Mouse (Mus musculus) ES-Bruce4 (cell line): ENCODE measurements at regions not wholly inside any gene's neighbourhood (a gene's known extent, or its start where the extent isn't known, plus 50 kb on each side); places are given as distances from the start of the nearest gene placed in this dataset.

Source experiments
- H3K27ac ChIP-seq: 2 replicates; pipeline ENCODE4 v1.5.1; 2012; ENCODE audit warnings: low read length, inconsistent platforms; ENCODE audit not compliant: insufficient read depth
- H3K27me3 ChIP-seq: 2 replicates; pipeline ENCODE4 v1.6.1; 2012; ENCODE audit warnings: mild to moderate bottlenecking, low read length, inconsistent platforms; ENCODE audit not compliant: control insufficient read depth, poor library complexity, insufficient read depth, severe bottlenecking
- H3K36me3 ChIP-seq: 2 replicates; pipeline ENCODE4 v1.6.1; 2012; ENCODE audit warnings: inconsistent platforms, mild to moderate bottlenecking, low read length, moderate library complexity; ENCODE audit not compliant: control insufficient read depth, poor library complexity, insufficient read depth, severe bottlenecking
- H3K4me1 ChIP-seq: one replicate; pipeline ENCODE4 v1.8.1; 2011; ENCODE audit warnings: low read length; ENCODE audit not compliant: control insufficient read depth, insufficient read depth
- H3K4me3 ChIP-seq: 2 replicates; pipeline ENCODE4 v1.5.1; 2011; ENCODE audit warnings: low read depth, mild to moderate bottlenecking, low read length
- H3K9ac ChIP-seq: 2 replicates; pipeline ENCODE4 v1.6.1; 2012; ENCODE audit warnings: low read depth, mild to moderate bottlenecking, inconsistent platforms; ENCODE audit not compliant: poor library complexity, severe bottlenecking
- H3K9me3 ChIP-seq: replicated peaks from 2 replicates; pipeline ENCODE4 v1.6.1; 2012; ENCODE audit warnings: mild to moderate bottlenecking, low read length, inconsistent platforms; ENCODE audit not compliant: control insufficient read depth, poor library complexity, insufficient read depth, severe bottlenecking
- CTCF ChIP-seq: IDR thresholded peaks from one replicate; pipeline ENCODE4 v1.8.1; 2011; ENCODE audit warnings: low read depth, low read length
- EP300 ChIP-seq: IDR thresholded peaks from 2 replicates; pipeline ENCODE4 v1.6.1; 2011; ENCODE audit warnings: low read depth, low read length; ENCODE audit not compliant: insufficient read depth
- POLR2A ChIP-seq: IDR thresholded peaks from one replicate; pipeline ENCODE4 v1.8.1; 2011; ENCODE audit warnings: low read length; ENCODE audit not compliant: insufficient read depth

GRCm38 (mm10) chr14:17408343-17408742 is 251.7 kb upstream of the Thrb start:
- Histone ChIP-seq H3K27ac (no peak overlapping the region), H3K9ac (no peak overlapping the region), H3K4me1 (peaks cover 2% of the 10 kb centered on the region), H3K9me3 (no peaks in the 10 kb centered on the region), H3K27me3 (no peaks in the 10 kb centered on the region), H3K36me3 (no peaks in the 10 kb centered on the region), H3K4me3 (no peak overlapping the region)
- no peak for TF ChIP-seq POLR2A
- TF ChIP-seq EP300 = no peak
- TF ChIP-seq CTCF = no peak

GRCm38 (mm10) chr14:17408813-17409212 is 251.2 kb upstream of the Thrb start:
- H3K9ac ChIP-seq = no peak overlapping the region
- H3K9me3 ChIP-seq = no peaks in the 10 kb centered on the region
- no peak overlapping the region for H3K4me3 ChIP-seq
- H3K27me3 ChIP-seq = no peaks in the 10 kb centered on the region
- peaks cover 2% of the 10 kb centered on the region for H3K4me1 ChIP-seq
- H3K27ac ChIP-seq = no peak overlapping the region
- no peaks in the 10 kb centered on the region for H3K36me3 ChIP-seq
- TF ChIP-seq POLR2A = no peak
- no peak for TF ChIP-seq EP300
- no peak for TF ChIP-seq CTCF

GRCm38 (mm10) chr14:17409497-17409896 is 250.6 kb upstream of the Thrb start:
- Histone ChIP-seq H3K9me3 (no peaks in the 10 kb centered on the region), H3K4me3 (no peak overlapping the region), H3K27ac (no peak overlapping the region), H3K36me3 (no peaks in the 10 kb centered on the region), H3K27me3 (no peaks in the 10 kb centered on the region), H3K9ac (no peak overlapping the region), H3K4me1 (peaks cover 2% of the 10 kb centered on the region)
- TF ChIP-seq CTCF (no peak), POLR2A (no peak), EP300 (no peak)

- H3K27me3 ChIP-seq = no peaks in the 10 kb centered on the region
- no peak overlapping the region for H3K4me3 ChIP-seq
- no peaks in the 10 kb centered on the region for H3K9me3 ChIP-seq
- no peak overlapping the region for H3K27ac ChIP-seq
- H3K36me3 ChIP-seq = no peaks in the 10 kb centered on the region
- peaks cover 2% of the 10 kb centered on the region for H3K4me1 ChIP-seq
- no peak overlapping the region for H3K9ac ChIP-seq
- TF ChIP-seq POLR2A (no peak), EP300 (no peak), CTCF (no peak)
Measured at GRCm38 (mm10) chr14:17410752-17411151, 249.3 kb upstream of the Thrb start.

GRCm38 (mm10) chr14:17411299-17411698 is 248.8 kb upstream of the Thrb start:
- TF ChIP-seq EP300 (no peak), CTCF (no peak), POLR2A (no peak)
- Histone ChIP-seq H3K27me3 (no peaks in the 10 kb centered on the region), H3K9ac (no peak overlapping the region), H3K36me3 (no peaks in the 10 kb centered on the region), H3K9me3 (no peaks in the 10 kb centered on the region), H3K27ac (no peak overlapping the region), H3K4me1 (peaks cover 2% of the 10 kb centered on the region), H3K4me3 (no peak overlapping the region)

- TF ChIP-seq EP300 = no peak
- TF ChIP-seq POLR2A = no peak
- TF ChIP-seq CTCF = no peak
- Histone ChIP-seq H3K9ac (no peak overlapping the region), H3K27ac (no peak overlapping the region), H3K9me3 (no peaks in the 10 kb centered on the region), H3K4me1 (peaks cover 2% of the 10 kb centered on the region), H3K36me3 (no peaks in the 10 kb centered on the region), H3K4me3 (no peak overlapping the region), H3K27me3 (no peaks in the 10 kb centered on the region)
Measured at GRCm38 (mm10) chr14:17414246-17414888, 245.7 kb upstream of the Thrb start.
